Mouse (Mus musculus) heart, adult 18-20 months (tissue): ENCODE data around the gene Prpf40a. TPM values are rescaled to one million over a fixed set of nuclear protein-coding genes. Genes with fewer than 3 reads are reported as not detected.

Experiments used
- DNase-seq, 2 experiments: peaks; one replicate each; pipeline ENCODE4 v3.0.0; 2021 to 2022; ENCODE audit warnings: mixed read lengths in 1 of 2
- long read RNA-seq, 2 experiments: library from polyadenylated mRNA; stranded (forward); transcript quantifications; one replicate each; pipeline ENCODE4 v2.0.0; 2021
- total RNA-seq, 2 experiments: library from RNA; stranded (reverse); gene quantifications; 2 replicates each; pipeline ENCODE4 v1.2.3; 2021

The Prpf40a gene
- total RNA-seq: 10 to 100 TPM; 30.5 to 34.4 TPM
- long read RNA-seq, experiment 1, partial matches to known transcripts: 4 of 7 reads
- long read RNA-seq, experiment 1, other reads (novel, unspliced or antisense): 3 of 7 reads
- long read RNA-seq, experiment 2, partial matches to known transcripts: 2 of 2 reads
- long read RNA-seq, experiment 2, other reads (novel, unspliced or antisense): 0 of 2 reads

DNA sequence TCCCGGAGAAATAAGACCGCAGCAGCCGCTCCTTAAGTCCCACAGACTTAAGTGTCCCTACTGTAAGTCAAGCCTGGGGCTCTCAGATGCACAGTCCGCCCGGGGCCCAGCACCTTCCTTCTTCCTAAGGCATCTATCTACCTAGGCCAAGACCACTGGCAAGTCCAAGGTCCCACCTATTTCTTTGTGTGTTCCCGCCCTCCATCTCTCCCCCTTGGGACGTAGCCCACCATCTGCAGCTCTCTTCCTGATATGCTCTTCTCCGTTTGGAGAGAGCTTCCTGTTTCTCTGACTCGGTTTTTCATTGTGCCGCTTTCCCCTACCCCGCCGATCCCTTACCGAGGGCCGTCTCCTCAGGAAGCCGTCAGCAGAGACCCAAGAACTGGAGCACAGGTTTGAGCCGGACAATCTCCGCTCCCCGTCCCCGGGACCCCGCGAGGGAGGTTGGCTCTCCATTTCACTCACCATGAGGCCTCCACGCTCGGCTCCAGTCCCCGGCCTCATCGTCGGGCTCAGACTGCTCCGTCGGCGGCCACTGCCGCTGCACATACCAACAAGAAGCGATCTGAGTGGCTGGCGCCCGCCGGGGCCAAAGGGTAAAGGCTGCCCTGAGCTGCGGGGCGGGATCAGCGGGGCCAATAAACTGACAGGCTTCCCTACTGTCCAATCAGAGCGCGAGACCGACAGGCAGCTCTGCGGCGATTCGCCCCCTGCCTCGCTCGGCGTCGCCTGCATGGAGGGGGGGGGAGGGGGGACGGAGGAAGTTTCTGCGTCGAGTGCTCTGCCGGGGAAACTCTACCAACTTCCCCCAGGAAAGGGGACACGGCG, at the start of gene Prpf40a:
TSS of gene Prpf40a (minus strand) at position 601 of the 828 bp plus-strand sequence.
- peak; percentile 100 for DNase-seq

- peak; percentile 22 to 25 for DNase-seq
These were observed 31.2 kb upstream of the Prpf40a start for GRCm38 (mm10) chr2:53222242-53222641.

DNA sequence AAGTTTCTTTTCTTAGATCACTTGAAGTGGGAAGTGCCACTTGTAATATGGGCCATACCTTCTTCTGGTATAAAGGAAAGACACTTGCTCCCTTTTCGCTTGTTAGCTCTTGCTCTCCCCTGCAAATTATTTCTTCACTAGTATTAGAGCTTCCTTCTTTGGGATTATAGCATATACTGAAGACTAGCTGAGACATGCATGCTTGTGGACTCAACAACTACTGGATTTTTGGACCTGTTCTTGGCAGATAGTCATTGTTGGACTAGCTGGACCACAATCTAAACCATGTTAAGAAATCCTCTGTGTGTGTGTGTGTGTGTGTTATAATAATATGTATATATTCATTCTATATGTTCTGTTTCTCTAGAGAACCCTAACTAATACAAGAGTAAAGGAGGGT, 22.4 kb upstream of the Prpf40a start:
- DNase-seq: no peak

DNA sequence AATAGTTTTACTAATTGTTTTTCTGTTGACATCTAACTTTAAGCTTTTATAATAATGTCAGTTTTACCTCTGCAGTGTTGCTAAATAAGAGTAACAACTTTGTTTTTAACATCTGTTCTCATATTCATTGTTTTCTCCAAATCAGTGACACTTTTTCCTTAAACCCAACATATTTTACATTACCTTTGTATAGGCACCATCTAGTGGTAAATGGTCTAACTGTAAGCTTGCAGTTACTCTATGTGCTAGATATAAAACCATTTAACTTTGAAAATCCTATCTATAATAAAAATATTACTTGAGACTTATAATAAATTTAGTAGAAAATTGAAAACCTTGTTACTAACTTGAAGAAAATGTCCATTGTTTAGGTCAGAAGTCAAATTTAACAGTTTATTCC, 15.7 kb upstream of the Prpf40a start:
- no peak for DNase-seq

GRCm38 (mm10) chr2:53204373-53205274, 13.5 kb upstream of the Prpf40a start:
- DNase-seq: peak in 1 of 2 experiments; percentile 24

GRCm38 (mm10) chr2:53200164-53200885, 9.2 kb upstream of the Prpf40a start:
- DNase-seq: no peak

GRCm38 (mm10) chr2:53199203-53199602, 8.1 kb upstream of the Prpf40a start:
- no peak for DNase-seq

GRCm38 (mm10) chr2:53196431-53196830, 5.3 kb upstream of the Prpf40a start:
- DNase-seq: no peak

- DNase-seq: no peak
These were observed 1.3 kb upstream of the Prpf40a start for GRCm38 (mm10) chr2:53192386-53192785.

DNA sequence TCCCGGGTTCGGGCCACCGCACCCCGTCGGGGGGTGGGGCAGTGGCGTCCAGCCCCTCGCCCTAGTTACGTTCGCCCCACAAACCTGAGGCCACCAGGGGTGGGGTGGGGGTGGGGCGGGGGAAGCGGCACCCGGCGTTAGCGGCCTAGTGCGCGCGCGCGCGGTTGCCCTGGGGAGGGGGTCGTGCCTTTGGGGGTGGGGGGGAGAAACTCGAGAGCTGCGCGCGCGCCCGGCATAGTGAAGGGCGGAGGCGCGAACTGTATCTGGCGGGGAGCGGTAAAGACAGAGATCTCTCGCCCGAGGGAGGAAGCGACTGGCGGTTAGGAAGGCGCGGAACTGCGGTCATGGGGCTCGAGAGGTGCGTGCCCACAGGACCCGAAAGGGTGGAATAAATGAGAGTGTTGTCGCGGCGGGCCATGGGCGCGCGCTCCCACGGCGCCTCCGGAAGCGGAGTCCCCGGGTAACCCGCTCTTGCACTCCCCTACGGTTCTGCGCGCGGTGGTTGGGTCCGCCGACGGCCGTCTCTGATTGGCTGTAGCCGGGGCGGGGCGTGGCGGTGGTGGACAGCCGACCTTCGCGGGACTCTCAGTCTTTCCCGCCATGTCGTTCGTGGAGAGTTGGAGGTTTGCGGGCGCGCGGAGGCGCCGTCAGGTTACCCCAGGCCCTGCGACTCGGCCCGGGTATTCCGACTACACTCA, 588 bp upstream of the Prpf40a start, which contains the start of gene Arl6ip6:
TSS of gene Arl6ip6 (plus strand) at position 204 of the 698 bp plus-strand sequence.
- peak; percentile 98 to 99 for DNase-seq

GRCm38 (mm10) chr2:53189811-53190210, 1.3 kb downstream of the Prpf40a start:
- no peak for DNase-seq

GRCm38 (mm10) chr2:53179876-53180275, 11.2 kb downstream of the Prpf40a start:
- DNase-seq: no peak

- DNase-seq: no peak
These were observed 12.1 kb downstream of the Prpf40a start for GRCm38 (mm10) chr2:53178966-53179365.

DNA sequence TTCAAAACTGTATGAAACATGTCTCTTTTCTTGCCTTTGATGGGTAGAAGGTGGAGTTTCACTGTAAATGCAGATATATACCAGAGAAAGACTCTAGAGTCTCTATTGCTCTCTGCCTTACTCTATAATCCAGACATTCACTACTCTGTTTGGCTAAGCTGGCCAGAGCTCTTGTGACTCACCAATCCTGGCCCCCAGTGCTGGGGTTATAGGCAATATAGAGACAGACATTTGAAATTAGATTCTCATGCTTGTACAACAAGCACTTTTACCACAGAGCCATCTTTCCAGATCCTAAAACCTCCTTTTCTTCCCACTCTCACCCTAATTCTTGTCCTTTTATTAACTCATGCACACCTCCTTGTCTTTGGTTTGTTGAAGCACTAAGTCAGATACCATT, 17.1 kb downstream of the Prpf40a start:
- no peak for DNase-seq

GRCm38 (mm10) chr2:53146852-53147251, 44.2 kb downstream of the Prpf40a start:
- no peak for DNase-seq

DNA sequence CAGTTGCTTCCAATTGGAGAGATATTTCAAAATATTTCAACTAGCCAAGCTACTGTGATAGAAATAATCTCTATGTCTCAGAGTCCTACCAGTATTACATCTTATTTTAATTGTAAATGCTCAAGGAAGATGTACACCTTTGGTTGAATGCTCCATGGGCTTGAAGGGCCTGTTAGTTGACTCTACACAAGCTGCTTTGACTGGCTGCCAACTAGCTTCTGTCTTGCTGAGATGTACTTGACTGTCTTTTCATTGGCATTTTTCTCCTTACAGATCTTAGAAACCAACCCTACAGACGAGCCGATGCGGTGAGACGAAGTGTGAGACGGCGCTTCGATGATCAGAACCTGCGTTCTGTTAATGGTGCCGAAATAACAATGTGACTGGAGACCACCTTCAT, 59.5 kb downstream of the Prpf40a start:
- no peak for DNase-seq

GRCm38 (mm10) chr2:53129070-53129469, 62.0 kb downstream of the Prpf40a start:
- no peak for DNase-seq

DNA sequence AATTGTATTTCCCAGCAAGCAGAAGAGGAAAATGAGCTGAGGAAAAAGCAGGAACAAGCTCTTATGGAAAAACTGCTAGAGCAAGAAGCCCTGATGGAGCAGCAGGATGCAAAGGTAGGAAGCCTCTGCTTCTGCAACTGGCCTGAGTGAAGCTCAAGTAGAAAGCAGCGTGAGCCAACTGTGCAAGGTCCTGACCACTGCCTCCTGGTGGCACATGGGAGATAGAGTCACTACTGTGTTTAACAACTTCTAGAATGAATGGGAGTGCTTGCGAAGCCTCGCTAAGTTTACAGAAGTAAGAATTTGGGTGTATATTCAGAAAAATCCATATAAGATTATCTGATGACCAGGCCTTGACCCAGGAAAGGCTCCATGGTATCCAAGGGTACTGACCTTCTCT, 65.1 kb downstream of the Prpf40a start:
- DNase-seq: no peak

DNA sequence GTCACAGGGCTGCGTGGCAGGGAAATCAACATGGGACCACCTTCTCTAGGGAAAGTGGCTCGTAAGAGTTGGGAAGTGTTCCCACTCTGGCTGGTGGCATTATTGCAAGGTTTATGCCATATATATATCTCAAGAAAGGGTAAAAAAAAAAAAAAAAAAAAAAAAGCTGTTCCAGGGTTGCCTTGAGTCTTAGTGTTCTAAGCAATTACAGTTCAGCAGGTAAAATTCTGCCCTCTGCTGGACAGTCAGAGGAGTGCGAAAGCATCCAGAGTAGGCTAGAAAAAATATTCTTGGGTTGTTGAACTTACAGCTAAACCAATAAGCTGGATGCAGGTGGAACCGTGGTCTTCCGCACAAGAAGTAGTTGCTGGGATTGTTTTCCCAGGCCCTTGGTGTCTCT, 69.3 kb downstream of the Prpf40a start:
- DNase-seq: peak; percentile 9 to 64

- DNase-seq: no peak
These were observed 82.5 kb downstream of the Prpf40a start for GRCm38 (mm10) chr2:53108547-53108946.

DNA sequence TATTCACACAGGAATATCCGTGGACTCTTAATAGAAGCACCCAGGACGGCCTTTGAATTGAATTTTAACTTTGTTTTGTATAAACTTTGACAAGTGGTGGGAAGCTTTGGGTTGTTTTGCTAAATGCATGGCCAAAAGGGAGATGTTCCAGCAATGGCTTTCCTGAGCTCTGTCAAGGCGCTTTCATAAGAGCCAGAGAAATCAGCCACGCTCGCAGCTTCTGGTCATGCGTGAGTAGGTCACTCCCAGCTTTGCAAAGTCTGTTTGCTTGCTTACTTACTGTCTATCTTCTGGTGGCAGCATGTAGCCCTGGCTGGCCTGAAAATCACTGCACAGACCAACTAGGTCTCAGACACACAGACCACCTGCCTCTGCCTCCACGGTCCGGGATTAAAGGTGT, 84.6 kb downstream of the Prpf40a start:
- no peak for DNase-seq
